Mouse (Mus musculus) brain, embryonic 14.5 days (tissue): Measurements from ENCODE around the gene Slc50a1. TPM values are rescaled to one million over a fixed set of nuclear protein-coding genes. Genes with fewer than 3 reads are reported as not detected.

Experiments
- DNase-seq: peaks from one replicate; pipeline ENCODE4 v3.0.0-alpha.2; 2011; ENCODE audit warnings: low read depth
- CTCF ChIP-seq: fragments of 200-500 bp; IDR thresholded peaks from 2 replicates; pipeline ENCODE4 v1.5.1; 2012; ENCODE audit warnings: inconsistent platforms, mild to moderate bottlenecking, moderate library complexity, borderline replicate concordance; ENCODE audit not compliant: insufficient read depth, insufficient read length; ENCODE audit errors: extremely low read depth
- POLR2A ChIP-seq: fragments of 200-500 bp; IDR thresholded peaks from 2 replicates; pipeline ENCODE4 v1.6.1; 2012; ENCODE audit warnings: mild to moderate bottlenecking, inconsistent platforms, borderline replicate concordance; ENCODE audit not compliant: poor library complexity, insufficient read depth, insufficient read length, severe bottlenecking; ENCODE audit errors: extremely low read depth
- polyA plus RNA-seq: library from polyadenylated mRNA; depleted of rRNA; stranded (reverse); fragments of >200 nt; gene quantifications from 2 replicates; pipeline ENCODE4 v1.2.3, GENCODE M21; 2012; rRNA removed

Gene Slc50a1
- 41.4 and 71.8 TPM in 2 replicates for polyA plus RNA-seq

DNA sequence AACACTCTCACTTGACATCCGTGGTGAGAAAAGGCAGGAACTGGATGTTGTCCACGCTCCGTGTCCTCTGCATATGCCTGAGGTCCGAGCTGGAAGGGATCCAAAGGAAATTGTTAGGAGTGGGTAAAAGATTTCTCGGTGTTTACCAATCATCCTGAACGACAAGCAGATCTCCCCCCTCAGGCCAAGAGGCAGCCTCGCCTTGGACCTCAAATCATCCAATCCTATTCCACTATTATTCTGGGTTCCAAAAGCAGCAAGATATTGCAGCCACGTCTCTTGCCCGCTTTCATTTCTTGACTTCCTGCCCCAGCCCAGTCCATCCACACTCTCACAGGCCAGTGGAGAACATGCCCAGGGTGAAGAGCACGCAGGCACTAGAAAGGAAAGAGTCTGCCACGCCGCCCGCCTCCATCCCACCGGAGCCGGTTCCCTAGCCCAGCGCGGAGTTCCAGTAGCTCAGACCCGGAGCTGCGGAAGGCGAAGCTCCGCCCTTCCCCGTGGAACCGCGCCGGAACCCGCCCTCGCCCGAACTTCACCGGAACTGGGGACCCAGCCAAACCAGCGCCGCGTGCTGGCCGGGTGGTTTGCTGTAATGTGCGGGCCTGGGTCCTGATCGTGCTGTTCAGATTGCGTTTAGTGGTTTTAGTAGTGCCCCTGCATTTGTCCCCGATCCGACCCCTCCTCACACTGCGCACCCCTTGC is at the start of gene Slc50a1:
Gene Slc50a1, minus strand, starts transcription at position 520 of the 705 bp plus-strand sequence.
- DNase-seq = peak; percentile 88
- TF ChIP-seq POLR2A (peak; percentile 49; the same call in 1 of the 2 replicates), CTCF (peak; percentile 35; the same call in 1 of the 2 replicates)

DNA sequence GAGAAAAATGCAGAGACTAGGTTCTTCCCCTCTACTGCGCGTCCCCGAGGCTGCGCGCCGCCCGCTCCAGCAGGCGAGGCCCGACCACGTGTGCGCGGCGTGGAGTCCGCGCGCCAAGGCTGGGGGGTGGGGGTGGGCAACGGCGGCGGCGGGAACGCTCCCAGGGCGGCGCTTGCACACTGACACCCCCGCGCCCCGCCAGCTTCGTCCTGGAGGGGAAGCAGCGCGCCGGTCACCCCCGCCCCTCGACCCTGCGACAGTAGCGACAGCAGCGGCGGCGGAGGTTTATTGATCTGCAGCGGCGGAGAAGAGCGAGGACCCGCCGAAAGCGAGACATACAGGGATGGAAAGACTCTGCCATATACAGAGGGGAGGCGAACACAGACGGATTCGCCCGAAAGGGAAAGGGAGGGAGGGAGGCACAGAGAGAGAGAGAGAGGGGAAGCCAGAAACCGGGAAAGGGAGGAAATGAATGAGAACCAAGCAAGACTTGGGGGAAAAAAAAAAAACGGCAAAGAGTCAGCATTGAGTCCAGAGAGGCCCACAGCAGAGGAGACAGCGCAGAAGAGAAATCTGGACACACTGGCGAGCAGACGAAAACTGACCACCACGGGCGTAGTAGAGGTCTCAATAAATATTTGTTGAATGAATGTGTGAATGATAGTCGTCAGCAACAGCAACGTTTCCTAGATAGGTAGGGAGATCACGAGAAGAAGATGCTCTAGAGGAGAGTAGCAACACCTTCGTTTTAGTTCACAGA is 49.4 kb upstream of the Slc50a1 start:
- DNase-seq = peak; percentile 64
- no peak for TF ChIP-seq CTCF
- TF ChIP-seq POLR2A = no peak

GRCm38 (mm10) chr3:89318971-89319590 is 48.7 kb upstream of the Slc50a1 start:
- TF ChIP-seq POLR2A (no peak), CTCF (no peak)
- peak; percentile 14 for DNase-seq

GRCm38 (mm10) chr3:89318316-89318715 is 47.9 kb upstream of the Slc50a1 start:
- TF ChIP-seq POLR2A = no peak
- TF ChIP-seq CTCF = no peak
- DNase-seq = no peak

DNA sequence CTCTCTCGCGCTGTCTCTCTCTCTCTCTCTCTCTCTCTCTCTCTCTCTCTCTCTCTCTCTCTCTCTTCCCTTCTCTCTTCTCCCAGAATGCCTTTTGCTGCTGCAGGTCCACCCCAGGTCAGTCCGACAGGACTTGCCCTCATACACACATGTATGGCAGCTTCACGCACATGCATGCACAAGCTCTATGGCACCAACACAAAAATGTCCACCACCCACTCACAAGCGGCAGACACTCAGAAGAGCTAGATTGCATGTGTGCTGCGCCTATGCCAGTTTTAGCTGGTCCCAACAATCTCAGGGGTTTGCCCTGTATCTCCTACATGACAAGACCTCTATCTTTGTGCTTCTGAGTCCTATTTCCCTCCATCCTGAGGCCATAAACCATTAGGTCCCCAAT is 46.9 kb upstream of the Slc50a1 start:
- peak; percentile 18 for DNase-seq
- TF ChIP-seq CTCF (no peak), POLR2A (no peak)

GRCm38 (mm10) chr3:89316833-89317232 is 46.5 kb upstream of the Slc50a1 start:
- TF ChIP-seq CTCF = peak; percentile 95
- TF ChIP-seq POLR2A = no peak
- DNase-seq = peak; percentile 95

GRCm38 (mm10) chr3:89315930-89316831 is 45.8 kb upstream of the Slc50a1 start:
- no peak for DNase-seq
- TF ChIP-seq POLR2A = no peak
- 0 out of 2 replicates have a peak, but pooled peaks have one; percentile 1 for TF ChIP-seq CTCF

GRCm38 (mm10) chr3:89315195-89315929 is 45.0 kb upstream of the Slc50a1 start:
- DNase-seq = peak; percentile 85
- TF ChIP-seq POLR2A (no peak), CTCF (peak; percentile 99)

- TF ChIP-seq POLR2A (no peak), CTCF (no peak)
- no peak for DNase-seq
These were observed 44.4 kb upstream of the Slc50a1 start for GRCm38 (mm10) chr3:89314791-89315190.

DNA sequence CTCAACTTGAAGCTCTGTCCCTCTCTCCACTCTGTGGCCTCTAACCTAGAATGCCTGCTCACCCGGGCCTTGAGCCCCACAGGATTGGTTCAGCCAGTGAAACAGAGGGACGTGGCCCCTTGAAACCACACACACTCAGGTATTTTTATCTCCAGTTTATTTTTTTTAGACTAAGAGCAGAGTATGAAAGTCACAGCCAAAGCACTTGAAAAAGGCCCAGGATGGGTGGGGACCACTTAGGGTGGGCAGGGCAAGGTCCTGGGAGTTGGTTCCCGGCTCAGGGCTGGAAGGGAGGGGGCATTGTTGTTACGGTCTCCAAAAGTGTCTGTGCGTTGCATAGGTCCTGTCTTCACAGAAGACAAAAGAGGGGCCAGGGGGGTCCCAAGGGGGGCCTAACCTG is 44.0 kb upstream of the Slc50a1 start:
- TF ChIP-seq POLR2A (no peak), CTCF (no peak)
- DNase-seq = no peak
